Mouse (Mus musculus) left cerebral cortex, adult 9 months (tissue): ENCODE data around the gene Ccdc85b.

Source experiments
- DNase-seq, 2 experiments: peaks; one replicate each; pipeline ENCODE4 v3.0.0; 2022; ENCODE audit warnings: low spot score in 2 of 2

The Ccdc85b gene

GRCm38 (mm10) chr19:5424782-5425741, 32.6 kb downstream of the Ccdc85b start, which contains the start of the genes Drap1 and AI837181:
Gene Drap1 (minus strand): TSS chr19:5424979.
Gene AI837181 (plus strand): TSS chr19:5425144.
- DNase-seq: peak; percentile 82 to 89

GRCm38 (mm10) chr19:5424092-5424781, 33.5 kb downstream of the Ccdc85b start:
- DNase-seq: peak in 1 of 2 experiments; percentile 62

GRCm38 (mm10) chr19:5423561-5423960, 34.1 kb downstream of the Ccdc85b start:
- no peak for DNase-seq

- no peak for DNase-seq
Measured at GRCm38 (mm10) chr19:5422895-5423443, 34.7 kb downstream of the Ccdc85b start.

- no peak for DNase-seq
Measured at GRCm38 (mm10) chr19:5422267-5422666, 35.4 kb downstream of the Ccdc85b start.

GRCm38 (mm10) chr19:5421784-5422183, 35.9 kb downstream of the Ccdc85b start:
- no peak for DNase-seq

GRCm38 (mm10) chr19:5420579-5420978, 37.1 kb downstream of the Ccdc85b start:
- DNase-seq: no peak

- no peak for DNase-seq
Measured at GRCm38 (mm10) chr19:5419630-5420029, 38.1 kb downstream of the Ccdc85b start.

GRCm38 (mm10) chr19:5418750-5419466, 38.8 kb downstream of the Ccdc85b start:
- DNase-seq: no peak

- peak in 1 of 2 experiments; percentile 36 for DNase-seq
Measured at GRCm38 (mm10) chr19:5414534-5414957, 43.1 kb downstream of the Ccdc85b start.

- no peak for DNase-seq
Measured at GRCm38 (mm10) chr19:5413840-5414239, 43.9 kb downstream of the Ccdc85b start.

GRCm38 (mm10) chr19:5411961-5412360, 45.7 kb downstream of the Ccdc85b start:
- DNase-seq: no peak

GRCm38 (mm10) chr19:5410641-5411040, 47.1 kb downstream of the Ccdc85b start:
- DNase-seq: no peak

- DNase-seq: no peak
Measured at GRCm38 (mm10) chr19:5409068-5409467, 48.6 kb downstream of the Ccdc85b start.

GRCm38 (mm10) chr19:5408057-5409001, 49.4 kb downstream of the Ccdc85b start:
- DNase-seq: no peak

- DNase-seq: peak in 1 of 2 experiments; percentile 71
Measured at GRCm38 (mm10) chr19:5407133-5407532, 50.6 kb downstream of the Ccdc85b start.

GRCm38 (mm10) chr19:5406531-5407126, 51.1 kb downstream of the Ccdc85b start:
- peak in 1 of 2 experiments; percentile 68 for DNase-seq

- DNase-seq: no peak
Measured at GRCm38 (mm10) chr19:5405924-5406323, 51.8 kb downstream of the Ccdc85b start.
